ENCODE assay signal across 7 mouse cellular contexts in genomic region chr1:162547607-162548006, GRCm38 (mm10). TPM values are rescaled to one million over a fixed set of nuclear protein-coding genes. Genes with fewer than 3 reads are reported as not detected.
A peak's percentile ranks its signal among the peaks of the same experiment; 100 is the strongest.
DNase-seq lines count a peak whose midpoint lies in the region; ATAC-seq and TF ChIP-seq lines count a peak whose summit lies in the region.

No protein-coding gene starts in this region.

- TF ChIP-seq POLR2A in testis, adult 2 months (IDR thresholded peaks at IDR 0.05; ENCODE audit: control insufficient read depth, low read depth, low read length): no peak

- TF ChIP-seq EP300 in stomach, postnatal 0 days (optimal IDR thresholded peaks at IDR 0.05): no peak

- H3K27me3 ChIP-seq in testis, adult 2 months (ENCODE audit: control insufficient read depth, insufficient read depth, low read length): no peaks in the 10 kb centered on the region
- no peaks in the 10 kb centered on the region for H3K27me3 ChIP-seq in forebrain, embryonic 11.5 days (ENCODE audit: control insufficient read depth, insufficient read depth, low read length)
- no peaks in the 10 kb centered on the region for H3K27me3 ChIP-seq in liver, embryonic 11.5 days (replicated peaks; ENCODE audit: control insufficient read depth, insufficient read depth, low read length)
- H3K27me3 ChIP-seq in stomach, postnatal 0 days (ENCODE audit: control insufficient read depth, insufficient read depth, low read length): no peaks in the 10 kb centered on the region

- peaks cover 2% of the 10 kb centered on the region for H3K36me3 ChIP-seq in testis, adult 2 months (ENCODE audit: control insufficient read depth, insufficient read depth, low read length)
- peaks cover 6% of the 10 kb centered on the region; the same call in 1 of the 2 replicates for H3K36me3 ChIP-seq in forebrain, embryonic 11.5 days (ENCODE audit: control insufficient read depth, insufficient read depth, low read length)
- H3K36me3 ChIP-seq in liver, embryonic 11.5 days (ENCODE audit: control insufficient read depth, insufficient read depth, low read length): peaks cover 26% of the 10 kb centered on the region
- peaks cover 4% of the 10 kb centered on the region; the same call in 1 of the 2 replicates for H3K36me3 ChIP-seq in stomach, postnatal 0 days (ENCODE audit: control insufficient read depth, insufficient read depth, low read length)

- no peak overlapping the region for H3K27ac ChIP-seq in testis, adult 2 months (ENCODE audit: control insufficient read depth, insufficient read depth, low read depth, low read length)
- no peak overlapping the region for H3K27ac ChIP-seq in forebrain, embryonic 11.5 days (ENCODE audit: low read depth, low read length)
- no peak overlapping the region for H3K27ac ChIP-seq in liver, embryonic 11.5 days (ENCODE audit: low read depth, low read length)
- peak overlapping the region; percentile 41; the same call in 1 of the 2 replicates for H3K27ac ChIP-seq in stomach, postnatal 0 days (replicated peaks)

- peak overlapping the region; percentile 72 for H3K9ac ChIP-seq in forebrain, embryonic 11.5 days (ENCODE audit: low read length)
- peak overlapping the region; percentile 85 for H3K9ac ChIP-seq in liver, embryonic 11.5 days (ENCODE audit: low read depth, low read length)
- peak overlapping the region; percentile 58 for H3K9ac ChIP-seq in stomach, postnatal 0 days (ENCODE audit: low read length)

- no peaks in the 10 kb centered on the region for H3K9me3 ChIP-seq in forebrain, embryonic 11.5 days (ENCODE audit: control insufficient read depth, low read length)
- no peaks in the 10 kb centered on the region for H3K9me3 ChIP-seq in liver, embryonic 11.5 days (ENCODE audit: control insufficient read depth, low read length)
- H3K9me3 ChIP-seq in stomach, postnatal 0 days (ENCODE audit: control insufficient read depth, low read length): no peaks in the 10 kb centered on the region

- WGBS in forebrain, embryonic 11.5 days: 22% methylated on average over 10 of the region's 10 CpGs
- 7% methylated on average over 10 of the region's 10 CpGs for WGBS in liver, embryonic 11.5 days
- WGBS in stomach, postnatal 0 days: 3% methylated on average over 10 of the region's 10 CpGs

- H3K4me2 ChIP-seq in forebrain, embryonic 11.5 days (ENCODE audit: low read depth, low read length, severe bottlenecking): peak overlapping the region; percentile 91
- peak overlapping the region; percentile 79 for H3K4me2 ChIP-seq in liver, embryonic 11.5 days
- H3K4me2 ChIP-seq in stomach, postnatal 0 days (replicated peaks; ENCODE audit: low read depth): peak overlapping the region; percentile 68

- ATAC-seq in forebrain, embryonic 11.5 days (replicated peaks; ENCODE audit: low FRiP score): no peak
- ATAC-seq in liver, embryonic 11.5 days (replicated peaks; ENCODE audit: low FRiP score): no peak; the same call in 1 of the 2 replicates
- ATAC-seq in stomach, postnatal 0 days (ENCODE audit: low FRiP score, low TSS enrichment): no peak

- peaks cover 6% of the 10 kb centered on the region; the same call in 1 of the 2 replicates for H3K4me1 ChIP-seq in testis, adult 2 months (ENCODE audit: control insufficient read depth, insufficient read depth, low read length)
- 0 out of 2 replicates have a peak, but pooled peaks cover 2% of the 10 kb centered on the region for H3K4me1 ChIP-seq in forebrain, embryonic 11.5 days (replicated peaks; ENCODE audit: control insufficient read depth, insufficient read depth, low read length)
- H3K4me1 ChIP-seq in liver, embryonic 11.5 days (replicated peaks; ENCODE audit: control insufficient read depth, insufficient read depth, low read length): peaks cover 2% of the 10 kb centered on the region
- no peaks in the 10 kb centered on the region for H3K4me1 ChIP-seq in stomach, postnatal 0 days (replicated peaks; ENCODE audit: control insufficient read depth, insufficient read depth)

- no peak for DNase-seq in testis, postnatal 14 days (ENCODE audit: low spot score)
- DNase-seq in forebrain, embryonic 11.5 days (ENCODE audit: low spot score): no peak
- DNase-seq in liver, embryonic 11.5 days (ENCODE audit: low spot score): no peak
- DNase-seq in stomach, postnatal 0 days (ENCODE audit: low spot score): no peak
- no peak for DNase-seq in urinary bladder, adult 18-20 months (ENCODE audit: low spot score in 2 of 2)
- no peak for DNase-seq in frontal cortex, postnatal 25 days (ENCODE audit: low spot score in 2 of 2)

- TF ChIP-seq CTCF in testis, adult 2 months (IDR thresholded peaks at IDR 0.05; ENCODE audit: control insufficient read depth, insufficient read depth, insufficient replicate concordance, low read depth, low read length): no peak
- no peak for TF ChIP-seq CTCF in stomach, postnatal 0 days (IDR thresholded peaks at IDR 0.05; ENCODE audit: low read depth)

- peak overlapping the region; percentile 74 for H3K4me3 ChIP-seq in testis, adult 2 months (ENCODE audit: control insufficient read depth, low read depth, low read length)
- H3K4me3 ChIP-seq in forebrain, embryonic 11.5 days (ENCODE audit: low read depth, low read length): peak overlapping the region; percentile 63
- H3K4me3 ChIP-seq in liver, embryonic 11.5 days (ENCODE audit: low read depth, low read length): peak overlapping the region; percentile 83
- peak overlapping the region; percentile 49 for H3K4me3 ChIP-seq in stomach, postnatal 0 days (ENCODE audit: low read depth, low read length)

RNA-seq across cellular contexts. Expression of gene Mettl13, which starts 0.7 kb away (rescaled TPM):
- polyA plus RNA-seq in testis, adult 2 months (2012; rRNA removed): 3.4 and 3.7 TPM in 2 replicates
- 20.5 and 23.1 TPM in 2 replicates for polyA plus RNA-seq in forebrain, embryonic 11.5 days (2014; fragmentation: Nextera tagmentation; extraction: Ambion mirVana)
- 31.3 and 31.8 TPM in 2 replicates for polyA plus RNA-seq in liver, embryonic 11.5 days (2014; fragmentation: Nextera tagmentation; extraction: Ambion mirVana)
- 9.0 and 9.1 TPM in 2 replicates for polyA plus RNA-seq in stomach, postnatal 0 days (2015; fragmentation: Nextera tagmentation; extraction: Ambion mirVana)

RNA-seq across cellular contexts. Expression of gene Vamp4, which starts 22.7 kb away (rescaled TPM):
- polyA plus RNA-seq in testis, adult 2 months (2012; rRNA removed): 20.4 and 24.5 TPM in 2 replicates
- 51.2 and 64.3 TPM in 2 replicates for polyA plus RNA-seq in forebrain, embryonic 11.5 days (2014; fragmentation: Nextera tagmentation; extraction: Ambion mirVana)
- polyA plus RNA-seq in liver, embryonic 11.5 days (2014; fragmentation: Nextera tagmentation; extraction: Ambion mirVana): 35.1 and 35.6 TPM in 2 replicates
- polyA plus RNA-seq in stomach, postnatal 0 days (2015; fragmentation: Nextera tagmentation; extraction: Ambion mirVana): 32.9 and 33.1 TPM in 2 replicates
